Mouse (Mus musculus) regulatory T cell (primary cell): ENCODE measurements at regions not wholly inside any gene's neighbourhood (a gene's known extent, or its start where the extent isn't known, plus 50 kb on each side); places are given as distances from the start of the nearest gene placed in this dataset.

Source experiments
- in situ Hi-C: fragments of 300-600 bp; cut with MboI, MseI; formaldehyde crosslinking; loops from one replicate; pipeline ENCODE4 v1.15.1; 2025; ENCODE audit warnings: high pct_unique_total_duplicates

DNA sequence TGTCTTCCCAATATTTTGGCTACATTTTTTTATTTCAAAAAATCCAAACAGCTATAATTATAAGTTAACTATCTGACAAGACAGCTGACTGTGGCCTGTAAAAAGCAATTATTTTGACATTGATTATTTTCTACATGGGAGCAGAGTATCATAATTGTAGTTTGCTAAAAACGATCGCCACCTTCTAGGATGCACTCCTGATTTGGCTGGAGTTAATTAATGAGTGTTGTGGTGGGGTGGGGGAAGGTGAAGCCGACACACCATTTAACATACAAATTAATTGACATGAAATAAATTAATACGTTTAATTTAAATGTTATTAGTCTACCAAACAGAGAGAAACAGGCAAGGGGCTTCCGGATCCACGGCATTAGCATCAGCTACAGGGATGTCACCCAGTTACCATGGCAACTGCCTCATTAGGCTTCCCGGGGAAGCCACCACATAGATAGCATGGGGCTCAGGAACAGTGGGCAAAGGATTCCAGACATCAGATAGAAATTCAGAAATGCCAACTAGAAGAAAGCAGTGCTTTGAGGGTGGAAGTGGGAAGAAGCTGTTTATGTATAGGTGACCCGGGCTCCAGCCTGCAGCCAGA, 255.9 kb downstream of the Prdm2 start:
- in situ Hi-C loops: no loop called here

GRCm38 (mm10) chr4:142956376-142956775, 256.4 kb downstream of the Prdm2 start:
- in situ Hi-C loops: no loop called here

GRCm38 (mm10) chr4:142953724-142954123, 259.1 kb downstream of the Prdm2 start:
- in situ Hi-C loops: no loop called here

DNA sequence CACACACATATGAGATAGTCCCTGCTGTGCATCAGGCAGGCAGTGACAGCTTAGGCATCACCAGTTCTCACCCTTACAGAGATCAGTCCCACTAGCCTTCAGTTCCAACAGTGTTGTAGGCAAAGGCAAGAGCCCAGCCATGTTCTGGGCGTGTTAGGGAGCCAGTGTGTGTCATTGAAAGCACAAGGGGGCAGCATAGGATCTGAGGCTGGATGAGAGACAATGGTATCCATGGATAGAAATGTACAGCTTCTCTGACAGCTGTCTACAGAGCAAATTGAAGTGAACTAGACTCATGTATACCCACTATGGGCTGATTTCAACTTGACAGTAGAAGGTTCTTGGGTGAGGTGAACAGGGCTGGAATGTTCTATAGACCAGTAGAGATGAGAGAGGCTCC, 259.9 kb downstream of the Prdm2 start:
- in situ Hi-C loops: no loop called here

DNA sequence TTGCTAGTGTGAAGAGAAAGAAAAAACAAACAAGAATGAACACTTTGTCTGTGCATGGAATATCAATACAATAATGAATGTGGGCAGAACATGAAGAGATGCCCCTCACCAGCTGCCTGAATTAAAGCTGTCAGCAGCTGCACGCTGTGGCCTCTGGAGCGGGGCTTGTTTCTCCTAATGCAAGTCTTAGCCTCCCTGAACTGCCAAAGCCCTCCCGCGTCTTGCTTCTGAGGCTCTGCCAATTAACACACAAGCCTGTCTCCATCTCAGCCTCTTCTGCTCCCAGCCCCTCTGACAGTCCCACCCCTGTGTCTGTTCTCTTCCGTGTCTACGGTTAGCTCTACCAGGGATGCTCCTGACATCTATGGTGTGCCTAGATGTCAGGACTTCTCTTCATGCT, 265.1 kb downstream of the Prdm2 start:
- in situ Hi-C loops: no loop called here

GRCm38 (mm10) chr4:142933627-142934026, 279.2 kb downstream of the Prdm2 start:
- in situ Hi-C loops: no loop called here

DNA sequence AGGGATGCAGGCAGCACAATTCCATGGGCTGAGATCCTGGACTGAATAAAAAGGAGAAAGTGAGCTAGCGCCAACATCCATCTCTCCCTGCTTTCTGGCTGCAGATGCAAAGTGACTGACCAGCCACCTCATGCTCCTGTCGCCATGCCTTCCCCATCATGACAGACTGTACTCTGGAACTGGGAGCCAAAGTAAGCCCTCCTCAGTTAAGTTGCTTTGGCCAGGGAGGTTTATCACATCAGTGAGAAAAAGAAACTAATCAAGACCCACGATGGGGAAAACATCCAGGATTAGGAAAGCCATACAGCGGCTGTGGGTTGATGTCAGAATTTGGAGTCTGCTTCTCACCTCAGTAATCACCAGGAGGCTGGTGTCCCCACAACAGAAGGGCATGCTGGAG, 283.6 kb downstream of the Prdm2 start:
- in situ Hi-C loops: no loop called here

GRCm38 (mm10) chr4:142927328-142928108, 285.3 kb downstream of the Prdm2 start:
- in situ Hi-C loops: no loop called here

- in situ Hi-C loops: no loop called here
Measured at GRCm38 (mm10) chr4:142925111-142925510, 287.7 kb downstream of the Prdm2 start.

GRCm38 (mm10) chr4:142909355-142909947, 303.3 kb downstream of the Prdm2 start:
- in situ Hi-C loops: no loop called here

GRCm38 (mm10) chr4:142908782-142909181, 304.0 kb downstream of the Prdm2 start:
- in situ Hi-C loops: no loop called here

DNA sequence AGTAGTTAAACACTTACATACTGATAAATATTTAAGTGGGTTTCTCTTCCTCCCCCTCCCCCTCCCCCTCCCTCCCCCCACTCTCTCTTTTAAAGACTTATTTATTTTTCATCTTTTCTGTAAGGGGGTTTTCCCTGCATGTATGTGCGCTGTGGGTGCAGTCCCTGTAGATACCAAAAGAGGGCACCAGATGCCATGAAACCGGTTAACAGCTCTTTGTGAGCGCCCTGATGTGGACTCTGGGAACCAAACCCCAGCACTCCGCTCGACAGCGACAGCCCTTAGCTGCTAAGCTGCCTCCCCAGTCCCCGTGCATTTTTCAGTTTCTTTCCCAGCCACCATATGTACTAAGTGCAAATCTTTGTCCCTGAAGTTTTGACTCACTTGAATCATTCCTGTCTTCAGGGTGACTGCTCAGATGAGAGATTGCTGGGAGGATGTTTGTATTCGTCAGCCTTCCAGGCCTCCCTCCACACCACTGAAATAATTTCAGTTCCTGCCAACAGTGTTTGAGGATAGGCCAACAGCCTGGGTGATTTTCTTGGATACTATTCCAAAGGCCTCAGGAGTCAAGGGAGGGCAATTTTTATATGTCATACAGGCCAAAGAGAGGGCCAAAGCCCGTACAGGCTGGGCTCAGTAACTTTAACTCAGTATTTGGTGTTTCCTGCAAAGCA, 309.3 kb downstream of the Prdm2 start:
- in situ Hi-C loops: no loop called here

DNA sequence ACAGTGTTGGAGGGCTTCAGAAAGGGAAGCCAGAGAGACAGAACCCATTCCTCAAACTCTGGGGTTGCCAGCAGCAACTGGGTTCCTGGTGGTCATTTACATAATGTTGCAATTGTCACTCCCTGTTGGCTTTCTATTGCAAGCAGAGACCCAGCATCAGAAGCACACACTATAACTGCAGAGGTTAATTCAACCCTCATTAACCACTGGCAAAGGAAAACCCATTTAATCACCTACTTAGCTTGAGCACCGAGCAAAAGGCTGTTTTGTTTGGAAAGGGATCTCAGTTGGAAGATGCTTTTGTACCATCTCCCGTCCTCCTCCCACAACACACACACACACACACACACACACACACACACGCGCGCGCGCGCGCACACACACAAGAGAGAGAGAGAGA, 312.0 kb downstream of the Prdm2 start:
- in situ Hi-C loops: no loop called here

DNA sequence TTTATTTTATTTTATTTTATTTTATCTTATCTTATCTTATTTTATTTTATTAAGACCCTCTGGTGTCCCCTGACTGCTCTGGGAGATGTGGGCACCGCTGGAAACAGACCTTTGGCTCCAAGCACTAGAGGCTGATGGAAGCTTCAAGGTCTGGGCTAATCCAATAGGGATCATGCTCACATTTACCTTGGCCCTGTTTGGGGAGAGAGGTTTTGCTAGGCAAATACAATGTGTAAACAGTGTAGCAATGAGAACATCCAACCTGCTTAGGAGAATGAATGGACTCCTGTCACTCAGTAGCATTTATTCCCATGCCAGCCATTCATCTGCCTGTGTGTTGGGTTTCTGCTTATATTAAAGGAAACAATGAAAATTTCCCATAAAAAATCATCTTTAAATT, 313.8 kb downstream of the Prdm2 start:
- in situ Hi-C loops: no loop called here

DNA sequence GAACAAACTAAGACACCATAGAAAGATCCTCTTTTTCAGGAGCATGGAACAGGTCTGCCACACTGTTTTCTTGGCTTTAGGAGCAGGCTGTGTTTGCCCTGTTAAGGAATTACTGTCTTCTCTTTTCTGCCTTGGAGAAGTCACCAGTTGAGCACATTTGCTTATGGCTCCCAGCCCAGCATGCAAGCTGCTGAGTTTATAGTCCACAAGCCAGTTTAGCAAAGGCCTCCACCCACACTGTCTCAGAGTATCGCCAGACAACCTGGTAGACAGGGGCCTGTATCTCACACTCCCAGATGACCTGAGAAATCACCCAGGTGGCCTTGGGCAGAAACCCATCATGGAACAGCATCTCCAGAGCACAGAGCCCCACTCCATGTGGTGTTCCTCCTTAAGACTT, 322.1 kb downstream of the Prdm2 start:
- in situ Hi-C loops: no loop called here

DNA sequence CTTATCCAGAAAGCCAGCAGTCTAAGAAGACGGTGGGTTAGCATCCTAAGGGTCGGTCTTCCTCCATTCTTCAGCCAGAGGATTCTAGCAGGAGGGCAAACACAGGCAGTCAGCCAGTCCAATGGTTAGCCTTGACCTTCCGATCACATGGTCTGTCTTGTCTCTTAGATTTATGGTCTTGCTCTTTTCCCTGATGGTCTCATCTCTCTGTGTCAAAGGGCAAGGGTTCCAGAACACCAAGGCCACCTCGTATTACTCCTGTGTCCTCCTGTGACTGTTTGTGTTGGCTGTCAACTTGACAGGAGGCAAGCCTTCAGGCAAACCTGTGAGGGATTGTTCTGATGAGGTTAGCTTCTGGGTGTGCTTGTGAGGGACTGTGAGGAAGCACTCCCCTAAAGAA, 323.9 kb downstream of the Prdm2 start:
- in situ Hi-C loops: no loop called here

- in situ Hi-C loops: no loop called here
Measured at GRCm38 (mm10) chr4:142887876-142888275, 324.9 kb downstream of the Prdm2 start.

GRCm38 (mm10) chr4:142880323-142880759, 332.5 kb downstream of the Prdm2 start:
- in situ Hi-C loops: no loop called here

DNA sequence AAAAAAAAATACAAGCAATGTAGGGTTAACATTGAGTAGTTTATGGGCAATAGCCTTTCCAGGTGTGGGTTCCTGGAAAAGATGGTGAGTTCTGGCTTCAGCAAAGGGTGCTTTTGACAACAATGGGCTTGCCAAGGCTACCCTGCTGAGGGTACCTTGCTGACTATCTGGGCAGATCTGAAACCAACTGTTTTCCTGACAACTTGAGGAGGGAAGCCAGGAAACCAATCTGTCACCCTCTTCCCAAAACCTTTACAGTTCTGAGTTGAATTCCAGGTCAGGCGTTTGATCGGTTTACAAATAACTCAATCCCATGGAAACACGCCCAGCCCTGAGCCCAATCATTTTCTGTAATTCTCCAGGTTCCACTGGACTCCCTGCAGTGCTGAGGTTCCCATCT, 336.6 kb downstream of the Prdm2 start:
- in situ Hi-C loops: no loop called here

DNA sequence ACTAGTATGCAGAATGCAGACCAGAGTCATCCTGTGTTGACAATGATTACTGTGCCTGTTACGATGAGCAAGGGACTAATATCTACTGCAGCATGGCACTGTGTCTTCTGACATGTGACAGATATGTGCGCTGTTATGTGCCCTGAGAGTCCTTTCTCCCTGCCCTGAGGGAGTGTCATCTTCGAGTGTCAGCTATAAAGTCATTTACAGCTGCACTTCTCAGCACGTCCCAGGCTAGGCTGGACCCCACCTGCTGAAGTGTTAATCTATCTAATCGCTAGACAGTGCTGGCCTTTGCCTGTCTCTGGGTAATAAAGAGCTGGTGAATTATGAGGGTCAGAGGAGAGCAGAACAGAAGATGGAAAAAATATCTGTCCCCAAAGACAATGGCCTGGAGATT, 337.7 kb downstream of the Prdm2 start:
- in situ Hi-C loops: no loop called here

GRCm38 (mm10) chr4:142866341-142866740, 346.5 kb downstream of the Prdm2 start:
- in situ Hi-C loops: no loop called here

DNA sequence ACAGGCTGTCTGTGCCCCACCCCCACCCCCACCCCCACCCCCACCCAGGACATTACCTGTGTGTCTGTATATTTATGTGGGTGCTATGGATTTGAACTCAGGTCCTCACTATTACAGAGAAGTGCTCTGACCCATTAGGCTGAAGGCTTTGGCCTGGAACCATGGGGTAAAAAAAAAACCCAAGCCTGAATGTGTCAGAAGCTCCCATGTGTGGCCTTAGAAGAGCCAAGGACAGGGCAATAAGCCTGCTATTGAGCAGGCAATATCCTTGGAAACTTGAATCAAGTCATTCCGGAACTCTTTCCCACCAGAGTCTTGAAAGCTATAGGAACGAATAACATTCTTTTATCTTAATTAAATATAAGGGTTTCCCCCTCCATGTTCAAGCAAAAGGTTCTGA, 347.2 kb downstream of the Prdm2 start:
- in situ Hi-C loops: no loop called here

DNA sequence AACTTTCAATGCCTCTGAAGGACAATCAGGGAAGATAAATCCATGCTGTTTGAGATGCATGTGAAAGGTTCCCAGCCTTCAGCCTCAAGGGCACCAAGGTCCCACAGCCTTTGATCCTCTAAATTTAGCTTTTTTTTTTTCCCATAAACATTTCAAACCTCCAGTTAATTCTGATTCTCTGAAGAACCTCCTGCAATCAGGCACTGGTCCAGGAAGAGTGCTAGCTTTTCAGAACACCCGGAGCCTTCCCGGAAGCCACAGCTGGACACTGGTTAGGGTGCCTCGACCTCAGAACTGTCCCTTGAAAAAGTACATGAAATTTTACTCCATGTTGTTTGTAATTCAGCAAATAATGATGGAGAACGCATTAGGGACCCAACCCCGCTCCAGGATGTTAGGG, 348.9 kb downstream of the Prdm2 start:
- in situ Hi-C loops: no loop called here
